Mouse (Mus musculus): Measurements from ENCODE around the gene Nox4.
"Not testable (repeated sequence)": the region's sequence is repeated elsewhere in the genome, so short reads cannot be mapped to it uniquely, and the experiment has no call there.

Nox4 gene

DNA sequence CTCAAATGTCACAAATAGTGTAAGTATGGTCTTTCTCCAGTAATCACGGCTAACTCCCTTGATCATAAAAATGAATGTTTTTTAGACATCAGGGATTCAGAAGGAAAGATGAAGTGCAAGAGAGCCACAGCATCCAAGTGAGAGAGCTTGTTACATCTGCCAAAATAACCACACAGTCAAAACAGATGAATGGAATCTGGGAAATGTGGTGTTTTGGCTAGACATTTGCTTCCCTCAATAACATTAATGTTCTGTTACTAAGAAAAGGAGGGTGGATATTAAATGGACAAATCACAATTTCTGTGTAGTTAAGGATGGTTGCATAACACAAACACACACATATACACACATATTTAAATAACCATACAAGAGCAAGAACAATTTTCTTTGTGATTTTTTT, 123.2 kb downstream of the Nox4 start:
- ChIA-PET CTCF (no interaction called here), POLR2A (no interaction called here)

GRCm38 (mm10) chr7:87370789-87371188, 124.9 kb downstream of the Nox4 start:
- ChIA-PET POLR2A (no interaction called here), CTCF (no interaction called here)

GRCm38 (mm10) chr7:87371316-87371715, 125.4 kb downstream of the Nox4 start:
- CTCF ChIA-PET: no interaction called here

DNA sequence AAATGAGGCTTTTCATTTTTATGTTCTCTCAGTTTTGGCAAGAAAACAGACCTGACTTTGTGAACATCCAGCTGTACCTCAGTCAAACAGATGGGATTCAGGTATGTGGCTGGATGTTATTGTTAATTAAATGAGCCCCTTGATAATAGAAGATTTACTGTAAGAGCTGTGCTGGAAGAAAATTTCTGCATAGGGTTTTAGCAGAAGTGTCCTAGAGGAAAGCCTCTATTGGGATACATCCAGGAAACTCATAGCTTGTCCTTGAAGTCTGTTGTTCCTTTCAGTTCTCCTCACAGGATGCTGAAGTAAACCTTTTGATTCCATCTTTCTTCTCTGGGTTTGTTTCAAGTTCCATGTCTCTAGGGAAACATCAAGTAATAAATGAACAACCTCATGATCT, 128.4 kb downstream of the Nox4 start:
- CTCF ChIA-PET: no interaction called here
- POLR2A ChIA-PET: no interaction called here

More at GRCm38 (mm10) chr7:87371316-87371715, 125.4 kb downstream of the Nox4 start:
- POLR2A ChIA-PET: no interaction called here

DNA sequence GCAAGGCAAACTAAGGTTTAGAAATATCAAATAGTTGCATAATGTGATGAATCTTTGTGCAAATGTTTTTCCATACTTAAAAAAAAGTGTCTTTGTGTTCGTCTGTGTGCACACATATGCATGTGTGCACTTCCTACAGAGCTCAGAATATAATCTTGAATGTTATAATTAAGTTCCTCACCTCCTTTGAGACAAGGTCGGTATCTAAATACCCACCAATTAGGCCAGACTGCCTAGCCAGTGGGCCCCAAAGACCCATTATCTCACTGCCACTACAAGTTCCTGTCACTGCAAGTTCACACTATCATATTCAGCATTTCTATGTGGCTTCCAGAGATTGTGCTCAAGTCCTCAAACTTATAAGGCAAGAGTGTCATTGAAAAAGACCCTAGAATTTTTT, 129.0 kb downstream of the Nox4 start:
- POLR2A ChIA-PET: no interaction called here
- CTCF ChIA-PET: no interaction called here

- ChIA-PET CTCF (no interaction called here), POLR2A (no interaction called here)
These were observed 151.1 kb downstream of the Nox4 start for GRCm38 (mm10) chr7:87397023-87397422.

GRCm38 (mm10) chr7:87411373-87411772, 165.5 kb downstream of the Nox4 start:
- POLR2A ChIA-PET: not testable (repeated sequence)
- CTCF ChIA-PET: interaction anchor here in 2 of 4 experiments (0.9 to 1.9 kb wide), 6 partner anchors 13 to 155 kb away, joined by 4 to 5 read pairs (median 5); no protein-coding TSS in a partner anchor

DNA sequence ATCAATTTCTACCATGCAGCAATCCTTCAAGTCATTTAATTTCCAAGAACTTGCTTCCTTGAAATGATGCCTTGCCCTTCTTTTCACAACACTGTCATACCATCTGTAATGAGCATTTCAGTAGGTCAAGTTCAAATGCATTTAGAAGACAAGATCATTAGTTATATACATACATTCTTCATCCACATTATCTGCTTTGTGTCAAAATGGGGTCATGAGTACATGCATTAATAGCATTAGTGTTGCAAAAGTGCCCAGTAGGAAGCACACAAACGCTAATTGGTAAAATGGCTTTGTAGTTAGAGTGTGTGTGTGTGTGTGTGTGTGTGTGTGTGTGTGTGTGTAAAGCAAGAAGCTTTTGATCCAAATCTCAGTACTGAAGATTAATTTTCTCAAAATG, 167.4 kb downstream of the Nox4 start:
- ChIA-PET CTCF (no interaction called here), POLR2A (no interaction called here)

All from embryonic stem cell, embryonic (primary cell).